Mouse (Mus musculus) lung, postnatal 36 days (tissue): ENCODE data around the gene Cyp26a1.

ENCODE experiments used
- DNase-seq: peaks from one replicate; pipeline ENCODE4 v3.0.0; 2022; ENCODE audit warnings: mixed read lengths

The Cyp26a1 gene

DNA sequence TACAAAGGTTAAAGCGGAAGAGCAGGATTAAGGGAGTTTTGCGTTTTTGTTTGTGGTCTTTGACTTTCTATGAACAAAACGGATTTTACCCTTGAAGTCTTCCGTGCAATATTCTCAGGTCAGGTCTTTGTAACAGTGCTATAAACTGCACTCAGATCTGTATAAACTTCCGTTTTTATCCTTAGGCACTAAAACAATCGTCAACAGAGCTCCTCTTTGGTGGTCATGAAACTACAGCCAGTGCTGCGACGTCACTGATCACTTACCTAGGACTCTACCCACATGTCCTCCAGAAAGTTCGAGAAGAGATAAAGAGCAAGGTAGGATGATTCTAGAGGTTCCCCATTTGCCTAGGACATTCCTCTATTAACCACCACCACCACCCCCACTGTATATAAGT is 2.1 kb downstream of the Cyp26a1 start:
- DNase-seq = no peak

- peak; percentile 13 for DNase-seq
Observed at GRCm38 (mm10) chr19:37702377-37703076, 4.9 kb downstream of the Cyp26a1 start.

- DNase-seq = peak; percentile 73
Observed at GRCm38 (mm10) chr19:37703902-37704509, 6.4 kb downstream of the Cyp26a1 start.

DNA sequence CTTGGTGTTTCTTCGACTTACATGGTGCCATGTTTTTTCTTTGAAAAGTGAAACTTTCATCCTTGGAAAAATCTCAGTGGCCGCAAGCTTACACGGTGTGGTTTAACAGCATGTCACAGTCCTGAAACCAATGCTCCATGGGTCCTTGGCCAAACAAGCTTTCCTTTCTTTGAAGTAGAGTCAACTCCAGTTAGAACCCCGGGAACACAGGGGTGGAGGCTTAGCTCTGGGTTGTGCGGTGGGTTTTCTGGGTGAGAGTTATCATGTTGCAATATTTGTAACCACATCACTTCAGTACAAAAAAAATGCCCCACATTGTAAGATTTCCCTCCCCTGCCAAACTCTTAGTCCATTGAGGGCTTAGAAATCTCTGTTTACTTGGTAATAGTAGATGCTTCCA is 8.1 kb downstream of the Cyp26a1 start:
- DNase-seq = no peak

DNA sequence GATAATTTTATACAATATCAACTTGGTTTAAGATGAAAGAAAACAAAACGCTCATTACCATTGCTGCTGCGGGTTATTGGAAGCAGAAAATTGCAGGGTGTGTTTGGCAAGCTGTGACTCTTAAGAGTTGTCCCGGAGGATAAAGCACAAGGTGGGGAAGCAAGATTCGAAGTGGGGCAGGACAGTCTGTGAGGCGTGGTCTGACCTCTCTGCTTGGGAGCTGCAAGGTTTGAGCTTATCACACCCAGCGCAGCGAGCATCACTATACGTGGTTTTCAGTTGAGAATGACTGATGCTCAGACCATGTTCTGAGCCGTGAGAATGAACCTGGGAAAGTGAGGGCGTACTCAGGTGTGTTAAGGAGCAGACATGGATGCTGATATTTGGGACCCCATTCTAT is 17.1 kb downstream of the Cyp26a1 start:
- no peak for DNase-seq

DNA sequence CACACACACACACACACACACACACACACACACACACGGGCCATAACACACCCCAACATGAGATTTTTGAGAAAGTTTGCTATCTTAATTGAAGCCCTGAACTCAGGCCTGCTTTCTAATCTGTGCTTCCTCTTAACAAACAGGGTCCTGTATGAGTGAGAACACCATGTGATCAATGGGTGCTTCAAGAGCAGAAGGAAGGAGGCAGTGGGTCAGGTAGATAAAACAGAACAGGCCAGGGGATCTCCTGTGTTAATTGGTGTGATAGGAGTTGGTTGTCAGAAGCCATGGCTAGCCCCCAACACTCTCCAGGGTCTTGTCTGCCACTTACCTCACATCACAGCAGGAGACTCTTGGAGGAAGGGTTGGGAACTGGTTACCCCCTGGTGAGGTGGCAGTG is 18.4 kb downstream of the Cyp26a1 start:
- DNase-seq = no peak

GRCm38 (mm10) chr19:37716524-37717175 is 19.1 kb downstream of the Cyp26a1 start:
- no peak for DNase-seq

DNA sequence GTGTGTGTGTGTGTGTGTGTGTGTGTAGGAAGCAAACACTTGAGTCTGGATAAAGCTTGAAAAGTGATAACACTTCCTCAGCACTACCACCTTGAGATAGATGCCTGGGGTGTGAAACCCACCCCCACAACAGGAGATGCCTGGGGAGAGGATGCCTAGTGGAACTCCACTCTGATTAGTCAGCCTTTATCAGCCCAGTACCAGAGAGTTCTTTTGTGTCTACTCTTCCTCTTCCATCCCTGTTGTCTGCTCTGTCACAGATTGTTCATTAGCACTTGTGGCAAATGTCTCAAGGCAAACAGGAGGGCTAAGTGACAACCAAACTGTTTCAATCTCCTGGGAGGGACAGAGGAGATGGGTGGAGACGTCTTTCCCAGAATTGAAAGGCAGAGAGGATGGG is 21.6 kb downstream of the Cyp26a1 start:
- DNase-seq = no peak

- DNase-seq = no peak
Observed at GRCm38 (mm10) chr19:37724591-37724990, 27.0 kb downstream of the Cyp26a1 start.

GRCm38 (mm10) chr19:37726585-37726984 is 29.0 kb downstream of the Cyp26a1 start:
- no peak for DNase-seq

GRCm38 (mm10) chr19:37727366-37727765 is 29.8 kb downstream of the Cyp26a1 start:
- DNase-seq = no peak

DNA sequence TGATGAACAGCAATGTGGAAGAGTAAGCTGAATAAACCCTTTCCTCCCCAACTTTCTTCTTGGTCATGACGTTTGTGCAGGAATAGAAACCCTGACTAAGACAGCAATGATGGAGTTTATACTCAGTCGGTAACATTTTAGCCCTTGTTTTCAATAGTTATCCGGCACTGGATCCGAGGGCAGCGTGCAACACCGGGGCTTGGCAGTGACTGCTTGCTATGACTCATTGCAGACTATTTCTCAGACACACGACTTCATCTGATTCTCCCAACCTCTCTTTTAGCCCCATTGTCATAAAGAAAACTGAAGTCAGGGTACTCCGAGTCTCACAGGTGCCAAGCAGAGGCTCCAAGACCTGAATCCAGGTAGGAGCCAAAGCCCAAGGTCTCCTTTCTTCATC is 37.8 kb downstream of the Cyp26a1 start:
- no peak for DNase-seq

DNA sequence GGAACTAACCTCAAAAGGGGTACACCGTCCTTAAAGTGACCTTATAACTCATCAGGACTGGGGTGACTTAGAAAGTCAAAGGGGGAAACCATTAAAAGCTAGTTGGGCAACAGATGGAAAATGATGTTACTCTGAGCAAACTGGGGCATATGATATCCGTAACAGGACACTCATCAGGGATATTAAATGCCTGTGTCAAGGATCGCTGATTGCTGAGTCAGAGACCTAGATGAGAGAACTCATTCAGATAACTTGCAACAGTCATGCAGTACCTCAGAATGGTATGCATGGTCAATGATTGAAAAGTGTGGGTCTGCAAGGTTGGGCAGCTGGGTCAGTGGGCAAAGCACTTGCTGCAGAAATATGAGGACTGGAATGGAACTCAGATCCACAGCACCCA is 41.0 kb downstream of the Cyp26a1 start:
- DNase-seq = no peak

- no peak for DNase-seq
Observed at GRCm38 (mm10) chr19:37740043-37740442, 42.4 kb downstream of the Cyp26a1 start.
